Mouse (Mus musculus) hindbrain, embryonic 12.5 days (tissue): ENCODE measurements at regions not wholly inside any gene's neighbourhood (a gene's known extent, or its start where the extent isn't known, plus 50 kb on each side); places are given as distances from the start of the nearest gene placed in this dataset.
"Not testable (repeated sequence)": the region's sequence is repeated elsewhere in the genome, so short reads cannot be mapped to it uniquely, and the experiment has no call there.

Experiments used
- ATAC-seq: fragments of 200-750 bp; cut with Nextera tagmentation; 2 replicates; pipeline ENCODE4 v1.8.0; 2017; ENCODE audit warnings: moderate TSS enrichment; ENCODE audit not compliant: low FRiP score
- H3K27ac ChIP-seq: fragments of 300-500 bp; sonication (generic); 2 replicates; pipeline ENCODE4 v1.5.1; 2016; ENCODE audit warnings: mild to moderate bottlenecking
- H3K27me3 ChIP-seq: fragments of 300-500 bp; sonication (generic); 2 replicates; pipeline ENCODE4 v1.6.1; 2016; ENCODE audit warnings: mild to moderate bottlenecking
- H3K36me3 ChIP-seq: fragments of 300-500 bp; sonication (generic); 2 replicates; pipeline ENCODE4 v1.6.1; 2016; ENCODE audit warnings: mild to moderate bottlenecking
- H3K4me1 ChIP-seq: fragments of 300-500 bp; sonication (generic); 2 replicates; pipeline ENCODE4 v1.6.1; 2016
- H3K4me2 ChIP-seq: fragments of 300-500 bp; sonication (generic); replicated peaks from 2 replicates; pipeline ENCODE4 v1.6.1; 2016; ENCODE audit warnings: mild to moderate bottlenecking
- H3K4me3 ChIP-seq: fragments of 300-500 bp; sonication (generic); 2 replicates; pipeline ENCODE4 v1.5.1; 2016; ENCODE audit warnings: mild to moderate bottlenecking
- H3K9ac ChIP-seq: fragments of 300-500 bp; sonication (generic); 2 replicates; pipeline ENCODE4 v1.6.1; 2016; ENCODE audit warnings: mild to moderate bottlenecking, moderate library complexity
- H3K9me3 ChIP-seq: fragments of 300-500 bp; sonication (generic); replicated peaks from 2 replicates; pipeline ENCODE4 v1.6.1; 2016; ENCODE audit warnings: mild to moderate bottlenecking
- WGBS: fragments of 180-500 bp; shearing (Covaris S2); methylation state at CpG from one replicate; pipeline ENCODE4 v1.1.7; 2016; 5-methylcytosine and 5-hydroxymethylcytosine counted together

DNA sequence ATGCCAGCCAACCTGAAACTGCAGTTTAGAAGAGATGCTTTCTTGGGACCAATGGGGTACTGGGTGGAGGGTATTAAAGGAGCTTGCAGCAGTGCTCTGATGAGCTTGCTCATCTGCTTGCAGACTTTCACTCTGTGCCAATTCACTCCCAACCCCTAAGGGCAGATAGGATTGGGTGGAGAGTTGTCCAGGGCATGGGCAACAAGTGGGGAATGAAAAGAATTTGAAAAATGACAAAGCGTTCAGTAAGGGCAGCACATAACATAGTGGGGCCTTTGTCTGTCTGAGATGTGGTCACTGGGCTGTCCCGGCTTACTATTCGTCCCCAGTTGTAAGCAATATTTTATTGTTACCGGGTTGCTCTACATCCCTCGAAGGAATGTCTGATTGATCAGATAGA, 170.7 kb downstream of the Ube2e3 start:
- ATAC-seq, result peak; percentile 61; the same call in 1 of the 2 replicates
- Histone ChIP-seq H3K9me3 (no peaks in the 10 kb centered on the region), H3K36me3 (no peaks in the 10 kb centered on the region), H3K9ac (no peak overlapping the region), H3K4me3 (no peak overlapping the region), H3K27me3 (no peaks in the 10 kb centered on the region), H3K4me2 (no peak overlapping the region), H3K27ac (no peak overlapping the region), H3K4me1 (peaks cover 9% of the 10 kb centered on the region)
- 25% methylated on average over 5 of the region's 5 CpGs for WGBS

DNA sequence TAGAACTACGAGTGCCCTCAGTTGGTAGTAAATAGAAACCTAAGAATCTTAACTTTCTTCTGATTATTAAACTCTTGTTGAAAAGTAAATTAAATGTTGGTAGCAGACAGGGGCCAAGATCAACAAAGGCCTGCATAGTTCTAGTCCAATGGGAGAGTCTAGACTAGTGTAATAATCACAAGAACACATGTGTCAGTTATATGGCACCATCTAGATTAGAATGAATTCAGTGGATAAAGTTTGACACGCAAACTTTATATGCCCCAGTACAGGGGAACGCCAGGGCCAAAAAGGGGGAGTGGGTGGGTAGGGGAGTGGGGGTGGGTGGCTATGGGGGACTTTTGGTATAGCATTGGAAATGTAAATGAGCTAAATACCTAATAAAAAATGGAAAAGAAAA, 176.9 kb downstream of the Ube2e3 start:
- 87% methylated on average over 3 of the region's 3 CpGs for WGBS
- H3K4me2 ChIP-seq, ATAC-seq, H3K36me3 ChIP-seq, H3K9me3 ChIP-seq, H3K27ac ChIP-seq, H3K4me1 ChIP-seq, H3K27me3 ChIP-seq, H3K9ac ChIP-seq, H3K4me3 ChIP-seq: not testable (repeated sequence)

DNA sequence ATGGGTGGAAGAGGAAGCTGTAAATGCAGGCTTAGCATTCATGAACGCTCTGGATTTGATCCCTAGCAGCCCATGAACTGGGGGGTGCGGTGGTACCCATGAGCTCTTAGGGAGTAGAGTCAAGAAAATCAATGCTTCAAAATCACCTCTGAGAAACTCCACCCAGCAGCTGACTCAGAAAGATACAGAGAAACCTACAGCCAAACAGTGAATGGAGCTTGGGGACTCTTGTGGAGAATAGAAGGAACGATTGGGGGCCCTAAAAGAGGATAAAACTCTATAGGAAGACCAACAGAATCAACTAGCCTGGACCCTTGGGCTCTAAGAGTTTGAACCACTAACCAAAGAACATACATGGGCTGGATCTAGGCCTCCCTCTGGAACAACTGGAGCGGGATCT, 177.6 kb downstream of the Ube2e3 start:
- Histone ChIP-seq H3K27ac (no peak overlapping the region), H3K36me3 (no peaks in the 10 kb centered on the region), H3K9me3 (no peaks in the 10 kb centered on the region), H3K4me2 (no peak overlapping the region), H3K9ac (no peak overlapping the region), H3K27me3 (no peaks in the 10 kb centered on the region), H3K4me3 (no peak overlapping the region), H3K4me1 (0 out of 2 replicates have a peak, but pooled peaks cover 3% of the 10 kb centered on the region)
- 81% methylated on average over 4 of the region's 4 CpGs for WGBS
- ATAC-seq, result no peak

DNA sequence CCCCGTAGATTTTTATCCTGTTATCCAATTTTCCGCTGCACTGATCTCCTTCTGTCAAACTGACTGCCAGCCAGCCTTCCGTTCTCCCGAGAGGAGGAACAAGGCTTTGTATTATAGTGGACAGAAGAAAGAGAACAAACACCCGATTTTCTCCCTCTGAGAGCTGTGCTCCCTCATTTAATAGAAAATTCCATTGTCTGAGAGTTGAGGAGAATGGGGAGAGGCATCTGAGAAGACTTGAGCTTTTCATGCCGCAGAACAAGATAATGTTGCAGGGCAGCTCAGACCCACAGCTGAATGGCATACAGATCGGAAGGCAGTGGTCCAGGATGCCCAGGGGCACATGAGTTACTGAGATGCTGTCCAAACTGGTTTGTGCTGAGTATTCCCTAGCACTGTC, 180.1 kb downstream of the Ube2e3 start:
- Histone ChIP-seq H3K4me1 (0 out of 2 replicates have a peak, but pooled peaks cover 3% of the 10 kb centered on the region), H3K27me3 (no peaks in the 10 kb centered on the region), H3K9ac (no peak overlapping the region), H3K4me3 (0 out of 2 replicates have a peak overlapping the region, but pooled peaks have one; percentile 2), H3K4me2 (peak overlapping the region; percentile 35), H3K27ac (peak overlapping the region; percentile 76), H3K9me3 (no peaks in the 10 kb centered on the region), H3K36me3 (no peaks in the 10 kb centered on the region)
- 21% methylated on average over 7 of the region's 7 CpGs for WGBS
- ATAC-seq, result peak; percentile 92

DNA sequence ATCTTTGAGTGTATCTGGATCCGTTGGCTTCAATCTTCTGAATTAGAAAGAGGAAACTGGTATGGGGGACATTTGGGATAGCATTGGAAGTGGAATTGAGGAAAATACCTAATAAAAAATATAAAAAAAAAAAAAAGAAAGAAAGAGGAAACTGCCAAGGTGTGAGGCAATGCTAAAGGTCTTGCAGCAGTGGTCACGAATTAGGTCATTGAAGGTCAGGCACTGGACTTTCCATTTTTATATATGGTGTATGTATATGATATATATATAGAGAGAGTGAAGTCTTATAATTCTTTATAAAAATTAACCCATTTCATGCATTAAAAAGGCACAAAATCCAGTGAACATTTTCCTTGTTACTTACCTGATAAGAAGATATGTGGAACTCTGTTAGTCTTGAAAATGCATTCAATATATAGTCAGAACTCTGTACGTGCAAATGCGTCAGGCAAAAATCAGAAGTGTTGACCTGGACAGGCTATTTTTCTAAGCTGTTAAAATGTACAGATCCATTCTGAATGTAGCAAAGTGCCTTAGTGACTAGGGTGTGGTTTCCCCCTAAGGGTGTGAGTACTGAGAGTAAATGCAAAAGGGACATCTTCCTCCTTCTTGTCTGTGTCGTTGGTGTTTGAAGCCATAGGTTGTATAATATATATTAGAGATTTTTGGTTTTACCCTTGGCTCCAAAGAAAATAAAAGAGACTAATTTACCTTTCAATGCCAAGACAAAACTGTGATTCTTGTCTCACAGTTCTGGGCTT, 181.0 kb downstream of the Ube2e3 start:
- H3K4me1 ChIP-seq, result 0 out of 2 replicates have a peak, but pooled peaks cover 3% of the 10 kb centered on the region
- WGBS, result 89% methylated on average over 5 of the region's 5 CpGs
- ATAC-seq, result no peak
- no peaks in the 10 kb centered on the region for H3K36me3 ChIP-seq
- peak overlapping the region; percentile 76 for H3K27ac ChIP-seq
- no peaks in the 10 kb centered on the region for H3K27me3 ChIP-seq
- no peak overlapping the region for H3K4me2 ChIP-seq
- H3K4me3 ChIP-seq, result no peak overlapping the region
- no peak overlapping the region for H3K9ac ChIP-seq
- H3K9me3 ChIP-seq, result no peaks in the 10 kb centered on the region

DNA sequence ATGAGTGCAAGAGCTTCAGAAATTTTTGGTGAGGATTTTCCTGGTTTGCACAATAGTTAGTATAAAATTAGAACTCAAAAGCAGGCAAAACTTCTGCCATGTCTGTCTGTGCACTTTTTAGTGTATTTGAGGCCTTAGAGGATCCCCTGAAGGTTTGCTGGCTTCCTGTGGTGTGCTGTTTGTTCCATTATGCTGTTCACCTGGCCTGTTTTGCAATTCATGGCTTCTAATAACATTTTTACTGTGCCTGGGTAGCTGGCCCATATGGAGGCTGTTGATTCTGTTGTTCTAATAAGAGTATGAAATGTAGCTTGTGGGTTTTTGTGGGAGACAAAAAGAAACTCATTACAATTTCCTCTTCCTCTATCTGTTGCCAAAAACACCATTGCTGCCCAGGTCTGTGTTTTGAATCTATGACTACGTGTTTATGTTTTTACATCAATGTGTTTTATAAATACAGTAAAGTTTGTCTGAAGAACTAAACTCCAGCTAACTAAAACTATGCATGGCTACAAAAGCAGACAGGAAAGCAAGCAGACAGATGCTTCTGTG, 182.6 kb downstream of the Ube2e3 start:
- Histone ChIP-seq H3K27ac (no peak overlapping the region), H3K4me3 (no peak overlapping the region), H3K4me2 (no peak overlapping the region), H3K27me3 (no peaks in the 10 kb centered on the region), H3K4me1 (0 out of 2 replicates have a peak, but pooled peaks cover 3% of the 10 kb centered on the region), H3K9ac (no peak overlapping the region), H3K9me3 (no peaks in the 10 kb centered on the region), H3K36me3 (no peaks in the 10 kb centered on the region)
- 97% methylated on average over 1 of the region's 1 CpGs for WGBS
- no peak for ATAC-seq

DNA sequence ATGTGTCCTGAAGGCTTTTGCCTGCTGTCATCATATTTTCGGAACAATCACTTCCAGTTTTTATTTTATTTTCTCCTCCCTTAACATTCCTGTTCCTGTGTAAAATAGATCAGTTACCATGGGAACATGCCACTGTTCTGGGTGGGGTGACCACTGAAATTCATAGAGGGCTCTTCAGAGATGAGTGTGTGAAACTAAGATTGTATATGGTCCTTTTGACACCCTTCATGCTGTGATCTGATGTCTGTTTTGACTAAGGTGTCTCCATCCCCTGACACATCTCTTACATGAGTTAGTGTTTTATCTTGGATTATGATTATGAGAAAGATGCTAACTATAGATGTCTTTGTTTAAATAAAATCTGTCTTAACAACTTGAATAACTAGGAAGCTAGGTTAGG, 184.3 kb downstream of the Ube2e3 start:
- H3K4me2 ChIP-seq, result no peak overlapping the region
- no peak for ATAC-seq
- H3K27me3 ChIP-seq, result no peaks in the 10 kb centered on the region
- WGBS, result 88% methylated on average over 1 of the region's 1 CpGs
- no peaks in the 10 kb centered on the region for H3K36me3 ChIP-seq
- 0 out of 2 replicates have a peak, but pooled peaks cover 3% of the 10 kb centered on the region for H3K4me1 ChIP-seq
- no peak overlapping the region for H3K4me3 ChIP-seq
- no peaks in the 10 kb centered on the region for H3K9me3 ChIP-seq
- H3K27ac ChIP-seq, result no peak overlapping the region
- no peak overlapping the region for H3K9ac ChIP-seq

DNA sequence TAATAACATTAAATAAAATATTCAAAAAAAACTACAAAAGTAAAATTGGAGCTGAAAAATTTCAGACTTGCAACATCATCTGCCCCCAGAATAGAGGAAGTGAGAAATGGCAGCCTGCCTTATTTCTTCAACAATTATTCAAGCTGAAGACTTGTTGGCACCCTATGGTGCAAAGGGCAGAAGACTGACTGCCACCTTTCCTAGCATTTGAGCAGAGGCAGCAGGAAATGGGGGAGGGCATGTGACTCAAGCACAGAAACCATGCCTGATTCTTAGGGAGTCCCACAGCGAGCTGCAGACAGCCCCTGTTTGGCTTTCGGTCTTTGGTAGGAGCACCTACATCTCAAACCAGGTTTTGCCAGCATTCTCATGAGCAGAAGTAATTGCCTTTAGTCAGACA, 188.2 kb downstream of the Ube2e3 start:
- Histone ChIP-seq H3K4me1 (no peaks in the 10 kb centered on the region; the same call in 1 of the 2 replicates), H3K27me3 (no peaks in the 10 kb centered on the region), H3K9ac (no peak overlapping the region), H3K4me3 (no peak overlapping the region), H3K36me3 (no peaks in the 10 kb centered on the region), H3K27ac (no peak overlapping the region), H3K4me2 (no peak overlapping the region), H3K9me3 (no peaks in the 10 kb centered on the region)
- no peak for ATAC-seq
- WGBS, result 65% methylated on average over 2 of the region's 2 CpGs

DNA sequence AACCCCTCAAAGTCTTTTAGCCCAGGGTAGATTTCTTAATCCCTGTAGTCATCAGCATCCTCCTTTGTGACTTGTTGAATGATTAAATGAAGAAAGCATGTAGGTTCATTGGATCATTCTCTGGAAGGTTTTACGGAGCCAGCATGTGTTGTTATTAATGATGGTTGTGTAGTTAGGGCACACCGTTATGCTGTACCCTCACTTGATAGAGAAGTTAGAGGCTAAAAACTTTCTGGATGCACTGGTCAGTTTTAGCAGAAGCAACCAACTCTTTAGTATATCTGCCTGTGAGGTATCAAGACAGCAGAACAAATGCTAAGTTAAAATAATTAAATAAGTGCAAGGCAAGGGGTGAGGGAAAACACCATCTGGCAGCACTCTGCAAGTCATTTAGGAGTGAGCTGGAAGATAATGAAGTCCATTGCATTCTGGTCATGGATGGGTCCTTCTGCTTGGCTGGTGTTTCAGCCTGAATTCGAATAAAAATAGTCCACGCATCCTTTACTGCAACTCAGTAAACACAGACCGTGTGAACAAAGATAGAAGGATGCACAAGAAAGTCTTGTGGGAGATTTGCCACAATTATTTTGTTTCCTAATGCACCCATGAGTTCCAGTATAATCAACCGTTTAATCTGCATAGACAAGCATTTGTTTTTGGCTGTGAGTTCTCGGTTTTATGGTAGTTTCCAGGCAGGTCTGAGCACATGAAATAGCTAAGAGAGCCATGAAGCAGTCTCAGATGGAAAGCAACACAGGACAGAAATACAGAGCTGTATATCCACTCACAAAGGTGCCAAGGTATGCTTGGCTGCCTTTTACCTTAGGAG, 191.4 kb downstream of the Ube2e3 start:
- H3K27me3 ChIP-seq, result no peaks in the 10 kb centered on the region
- H3K9ac ChIP-seq, result no peak overlapping the region
- H3K27ac ChIP-seq, result peak overlapping the region; percentile 55
- WGBS, result 56% methylated on average over 7 of the region's 7 CpGs
- no peaks in the 10 kb centered on the region for H3K9me3 ChIP-seq
- peaks cover 3% of the 10 kb centered on the region; the same call in 1 of the 2 replicates for H3K4me1 ChIP-seq
- peak; percentile 82 for ATAC-seq
- H3K4me3 ChIP-seq, result no peak overlapping the region
- no peaks in the 10 kb centered on the region for H3K36me3 ChIP-seq
- no peak overlapping the region for H3K4me2 ChIP-seq

DNA sequence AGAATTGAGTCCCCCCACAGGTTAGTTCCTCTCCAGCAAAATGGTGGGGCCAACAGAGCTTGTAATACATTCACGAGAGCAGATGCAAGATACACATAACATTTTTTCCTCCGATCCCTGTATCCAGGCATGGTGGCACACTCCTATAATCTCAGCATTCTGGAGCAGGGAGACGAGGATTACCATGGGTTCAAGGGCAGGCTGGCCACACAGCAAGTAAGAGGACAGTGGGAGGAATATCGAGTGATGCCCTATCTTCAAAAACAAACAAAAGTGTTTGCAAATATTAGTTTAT, 192.0 kb downstream of the Ube2e3 start:
- peak; percentile 54 for ATAC-seq
- Histone ChIP-seq H3K9ac (no peak overlapping the region), H3K9me3 (no peaks in the 10 kb centered on the region), H3K4me2 (no peak overlapping the region), H3K36me3 (no peaks in the 10 kb centered on the region), H3K4me1 (peaks cover 3% of the 10 kb centered on the region; the same call in 1 of the 2 replicates), H3K4me3 (no peak overlapping the region), H3K27me3 (no peaks in the 10 kb centered on the region), H3K27ac (peak overlapping the region; percentile 55)
- 79% methylated on average over 4 of the region's 4 CpGs for WGBS

DNA sequence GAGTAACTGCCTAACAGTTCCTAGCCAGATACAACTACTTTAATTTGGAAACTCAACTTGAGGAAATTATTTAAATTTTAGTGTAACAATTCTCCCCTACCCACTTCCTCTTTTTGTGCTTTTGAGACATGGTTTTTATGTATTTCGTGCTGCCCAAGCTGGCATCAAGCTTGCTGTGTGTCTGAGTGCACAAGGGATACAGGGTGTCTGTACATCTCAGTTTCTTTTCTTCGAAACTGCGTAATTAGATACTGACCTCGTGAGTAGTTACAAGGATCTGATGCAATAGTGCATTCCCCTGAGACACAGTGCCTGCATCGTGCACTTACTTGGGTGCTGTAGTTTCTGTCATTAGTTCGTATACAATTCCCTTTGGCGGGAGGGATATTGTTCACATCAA, 192.4 kb downstream of the Ube2e3 start:
- H3K4me3 ChIP-seq, result no peak overlapping the region
- no peak for ATAC-seq
- H3K4me1 ChIP-seq, result peaks cover 3% of the 10 kb centered on the region; the same call in 1 of the 2 replicates
- no peaks in the 10 kb centered on the region for H3K9me3 ChIP-seq
- H3K27ac ChIP-seq, result no peak overlapping the region
- no peak overlapping the region for H3K9ac ChIP-seq
- H3K27me3 ChIP-seq, result no peaks in the 10 kb centered on the region
- 82% methylated on average over 7 of the region's 7 CpGs for WGBS
- no peaks in the 10 kb centered on the region for H3K36me3 ChIP-seq
- no peak overlapping the region for H3K4me2 ChIP-seq

DNA sequence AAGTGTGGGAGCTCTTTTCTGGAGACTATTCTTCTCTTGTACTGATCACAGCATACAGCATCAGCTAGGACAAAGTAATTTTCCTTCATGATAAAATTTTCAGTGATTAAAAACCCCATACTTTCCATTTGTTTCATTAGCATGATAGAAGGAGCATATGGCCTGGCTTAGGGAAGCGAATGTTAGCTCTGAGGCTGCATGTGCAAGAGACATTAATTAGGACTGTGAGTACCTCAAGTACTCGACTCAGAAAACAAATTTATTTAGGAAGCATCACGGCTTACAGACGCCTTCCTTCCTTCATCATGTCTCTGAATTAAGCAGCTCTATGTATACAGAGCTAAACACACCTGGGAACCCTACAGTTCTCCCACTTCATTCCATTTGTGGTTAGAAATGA, 193.6 kb upstream of the Itga4 start:
- H3K9ac ChIP-seq, result no peak overlapping the region
- no peak for ATAC-seq
- no peak overlapping the region for H3K27ac ChIP-seq
- H3K4me1 ChIP-seq, result peaks cover 3% of the 10 kb centered on the region; the same call in 1 of the 2 replicates
- H3K27me3 ChIP-seq, result no peaks in the 10 kb centered on the region
- no peak overlapping the region for H3K4me2 ChIP-seq
- H3K4me3 ChIP-seq, result no peak overlapping the region
- H3K36me3 ChIP-seq, result no peaks in the 10 kb centered on the region
- 74% methylated on average over 4 of the region's 4 CpGs for WGBS
- no peaks in the 10 kb centered on the region for H3K9me3 ChIP-seq
